Mouse (Mus musculus): Measurements from ENCODE around the gene Gabpa. TPM values are rescaled to one million over a fixed set of nuclear protein-coding genes. Genes with fewer than 3 reads are reported as not detected.

The Gabpa gene
- polyA plus RNA-seq, 1 experiment from 2014 or later: 46.3 TPM

Other genes with a start within 250 kb of the Gabpa start
- gene Mrpl39, start 99.2 kb upstream of the Gabpa start, polyA plus RNA-seq (2014; fragmentation: Nextera tagmentation; extraction: Ambion mirVana): 52.2 and 54.2 TPM in 2 replicates
- gene Jam2, start 60.8 kb upstream of the Gabpa start, polyA plus RNA-seq (2014; fragmentation: Nextera tagmentation; extraction: Ambion mirVana): 51.5 and 54.0 TPM in 2 replicates
- gene Atp5j, start 700 bp downstream of the Gabpa start, polyA plus RNA-seq (2014; fragmentation: Nextera tagmentation; extraction: Ambion mirVana): 744 and 785 TPM in 2 replicates

Measured in forebrain, embryonic 11.5 days (tissue).